ENCODE assay signal across 10 mouse cellular contexts in the genomic region with DNA sequence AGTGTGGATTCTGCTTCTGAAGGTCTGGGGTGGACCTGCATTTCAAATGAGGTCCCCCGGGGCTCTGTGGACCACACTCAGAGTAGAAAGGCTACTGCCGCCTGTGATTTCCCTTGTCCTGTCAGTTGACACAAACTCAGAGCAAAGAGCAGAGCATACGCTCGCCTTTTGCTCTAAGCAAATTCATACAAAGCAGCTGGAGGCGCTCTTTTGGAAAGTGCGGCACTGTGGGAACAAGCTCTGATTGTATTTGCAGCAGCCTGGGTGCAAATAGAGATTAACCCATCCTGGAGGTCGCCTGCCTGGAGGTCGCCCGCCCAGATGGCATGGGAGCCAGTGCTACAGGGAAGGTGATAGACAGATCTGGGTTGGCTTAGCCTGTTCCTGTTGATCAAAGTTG. TPM values are rescaled to one million over a fixed set of nuclear protein-coding genes. Genes with fewer than 3 reads are reported as not detected.
DNase-seq lines count a peak whose midpoint lies in the region; ATAC-seq and TF ChIP-seq lines count a peak whose summit lies in the region.
"Had no signal": no experiment of that assay in that cellular context is flagged by ENCODE, and none has a peak within 500 bp of the region (broad histone marks: within the 10 kb centered on the region; RNA-seq: fewer than 3 reads in every experiment).

No protein-coding gene starts in this region.

- no peak overlapping the region for H3K9ac ChIP-seq in hindbrain, embryonic 14.5 days
- no peak overlapping the region for H3K9ac ChIP-seq in midbrain, embryonic 14.5 days (replicated peaks; ENCODE audit: low read length)
- H3K9ac ChIP-seq in kidney, embryonic 16.5 days (replicated peaks; ENCODE audit: low read length): no peak overlapping the region

- no peaks in the 10 kb centered on the region for H3K27me3 ChIP-seq in hindbrain, embryonic 10.5 days (ENCODE audit: insufficient read depth, poor library complexity, severe bottlenecking)
- H3K27me3 ChIP-seq in hindbrain, embryonic 14.5 days (ENCODE audit: control insufficient read depth, insufficient read depth, low read length): no peaks in the 10 kb centered on the region
- H3K27me3 ChIP-seq in midbrain, embryonic 14.5 days (ENCODE audit: control insufficient read depth, insufficient read depth, low read length): no peaks in the 10 kb centered on the region
- H3K27me3 ChIP-seq in kidney, embryonic 16.5 days (ENCODE audit: insufficient read depth, low read length): no peaks in the 10 kb centered on the region
- no peaks in the 10 kb centered on the region for H3K27me3 ChIP-seq in cerebellum, adult 2 months (ENCODE audit: control insufficient read depth, insufficient read depth, low read length)

- no peak for TF ChIP-seq CTCF in cerebellum, adult 2 months (IDR thresholded peaks at IDR 0.05; ENCODE audit: borderline replicate concordance, insufficient read depth, low read depth, low read length)

- no peaks in the 10 kb centered on the region for H3K9me3 ChIP-seq in hindbrain, embryonic 10.5 days
- no peaks in the 10 kb centered on the region for H3K9me3 ChIP-seq in hindbrain, embryonic 14.5 days (ENCODE audit: control insufficient read depth, low read length)
- H3K9me3 ChIP-seq in midbrain, embryonic 14.5 days (ENCODE audit: control insufficient read depth, low read length): no peaks in the 10 kb centered on the region
- no peaks in the 10 kb centered on the region for H3K9me3 ChIP-seq in kidney, embryonic 16.5 days (ENCODE audit: low read length)

- H3K27ac ChIP-seq in hindbrain, embryonic 10.5 days: peak overlapping the region; percentile 75
- no peak overlapping the region for H3K27ac ChIP-seq in hindbrain, embryonic 14.5 days
- no peak overlapping the region for H3K27ac ChIP-seq in midbrain, embryonic 14.5 days (replicated peaks; ENCODE audit: low read depth, low read length)
- no peak overlapping the region for H3K27ac ChIP-seq in kidney, embryonic 16.5 days (ENCODE audit: low read length)
- H3K27ac ChIP-seq in cerebellum, adult 2 months (ENCODE audit: insufficient read depth, low read length): no peak overlapping the region

- peak; percentile 62 for DNase-seq in hindbrain, embryonic 10.5 days (ENCODE audit: low spot score)
- no peak for DNase-seq in hindbrain, embryonic 14.5 days (ENCODE audit: low spot score)
- DNase-seq in embryo, embryonic 9.5 days (ENCODE audit: extremely low spot score): peak; percentile 50
- peak; percentile 12 for DNase-seq in forelimb bud, embryonic 11.5 days (ENCODE audit: low read depth, low spot score)
- DNase-seq in midbrain, embryonic 14.5 days: peak; percentile 56
- no peak for DNase-seq in cerebellum, adult 2 months
- DNase-seq in cerebellum, postnatal 4 days (ENCODE audit: low spot score in 2 of 2): no peak
- DNase-seq: cerebellum, postnatal 14 days; kidney, postnatal 4 days had no signal

- WGBS in hindbrain, embryonic 10.5 days: 9% methylated on average over 9 of the region's 9 CpGs
- WGBS in hindbrain, embryonic 14.5 days: 8% methylated on average over 9 of the region's 9 CpGs
- WGBS in midbrain, embryonic 14.5 days: 7% methylated on average over 9 of the region's 9 CpGs
- WGBS in kidney, embryonic 16.5 days: 29% methylated on average over 9 of the region's 9 CpGs
- 18% methylated on average over 9 of the region's 9 CpGs for WGBS in cerebellum, adult 2 months

- H3K4me1 ChIP-seq in hindbrain, embryonic 10.5 days (replicated peaks): peaks cover 13% of the 10 kb centered on the region
- H3K4me1 ChIP-seq in hindbrain, embryonic 14.5 days (replicated peaks; ENCODE audit: control insufficient read depth, insufficient read depth, low read length): peaks cover 5% of the 10 kb centered on the region; the same call in 1 of the 2 replicates
- H3K4me1 ChIP-seq in midbrain, embryonic 14.5 days (ENCODE audit: control insufficient read depth, insufficient read depth, low read length): peaks cover 7% of the 10 kb centered on the region; the same call in 1 of the 2 replicates
- no peaks in the 10 kb centered on the region for H3K4me1 ChIP-seq in kidney, embryonic 16.5 days (ENCODE audit: insufficient read depth, low read length)
- H3K4me1 ChIP-seq in cerebellum, adult 2 months (ENCODE audit: control insufficient read depth, insufficient read depth, low read length): no peaks in the 10 kb centered on the region

- no peak for ATAC-seq in hindbrain, embryonic 14.5 days (ENCODE audit: low FRiP score)
- no peak; the same call in 1 of the 2 replicates for ATAC-seq in midbrain, embryonic 14.5 days (ENCODE audit: low FRiP score, low TSS enrichment)
- ATAC-seq in kidney, embryonic 16.5 days (ENCODE audit: low FRiP score, low TSS enrichment): no peak

- H3K4me3 ChIP-seq in hindbrain, embryonic 10.5 days: peak overlapping the region; percentile 11; the same call in 1 of the 2 replicates
- no peak overlapping the region for H3K4me3 ChIP-seq in hindbrain, embryonic 14.5 days (replicated peaks; ENCODE audit: low read length)
- H3K4me3 ChIP-seq in midbrain, embryonic 14.5 days (replicated peaks; ENCODE audit: low read depth, low read length): no peak overlapping the region
- H3K4me3 ChIP-seq in kidney, embryonic 16.5 days (ENCODE audit: low read length): no peak overlapping the region
- H3K4me3 ChIP-seq in cerebellum, adult 2 months (replicated peaks; ENCODE audit: insufficient read depth, low read depth, low read length): no peak overlapping the region

- H3K36me3 ChIP-seq in hindbrain, embryonic 10.5 days: no peaks in the 10 kb centered on the region
- H3K36me3 ChIP-seq in hindbrain, embryonic 14.5 days (replicated peaks; ENCODE audit: control insufficient read depth, insufficient read depth): no peaks in the 10 kb centered on the region
- H3K36me3 ChIP-seq in midbrain, embryonic 14.5 days (ENCODE audit: control insufficient read depth, insufficient read depth, low read length): no peaks in the 10 kb centered on the region
- H3K36me3 ChIP-seq in kidney, embryonic 16.5 days (ENCODE audit: insufficient read depth, low read length): no peaks in the 10 kb centered on the region

- no peak for TF ChIP-seq POLR2A in cerebellum, adult 2 months (IDR thresholded peaks at IDR 0.05; ENCODE audit: borderline replicate concordance, insufficient read depth, low read length)

- H3K4me2 ChIP-seq in hindbrain, embryonic 14.5 days (replicated peaks): no peak overlapping the region; the same call in 1 of the 2 replicates
- peak overlapping the region; percentile 4; the same call in 1 of the 2 replicates for H3K4me2 ChIP-seq in midbrain, embryonic 14.5 days (ENCODE audit: low read length)
- no peak overlapping the region for H3K4me2 ChIP-seq in kidney, embryonic 16.5 days (replicated peaks; ENCODE audit: low read depth, low read length)

RNA-seq across cellular contexts. Expression of a gene that starts 23.0 kb away (rescaled TPM):
- polyA plus RNA-seq in hindbrain, embryonic 10.5 days (2016; fragmentation: Nextera tagmentation; extraction: Ambion mirVana): 224 and 231 TPM in 2 replicates
- 169 and 225 TPM in 2 replicates for polyA plus RNA-seq in hindbrain, embryonic 14.5 days (2014; fragmentation: Nextera tagmentation; extraction: Ambion mirVana)
- 192 and 205 TPM in 2 replicates for polyA plus RNA-seq in midbrain, embryonic 14.5 days (2014; fragmentation: Nextera tagmentation; extraction: Ambion mirVana)
- 158 and 166 TPM in 2 replicates for polyA plus RNA-seq in kidney, embryonic 16.5 days (2015; fragmentation: Nextera tagmentation; extraction: Ambion mirVana)
- 284 and 308 TPM in 2 replicates for polyA plus RNA-seq in cerebellum, adult 2 months (2012; rRNA removed)

Comparison
In these comparisons a context has a peak if more than half of its experiments do, and no peak if none do; other contexts are left out.
1. DNase-seq: peak in hindbrain, embryonic 10.5 days (single experiment), embryo, embryonic 9.5 days (single experiment), forelimb bud, embryonic 11.5 days (single experiment) and midbrain, embryonic 14.5 days (single experiment); none in hindbrain, embryonic 14.5 days (single experiment), cerebellum, adult 2 months (0 of 2) and cerebellum, postnatal 4 days (0 of 2).